Mouse (Mus musculus): Measurements from ENCODE around the gene Havcr2. TPM values are rescaled to one million over a fixed set of nuclear protein-coding genes. Genes with fewer than 3 reads are reported as not detected.

Havcr2 gene
- 0.45 to 0.78 TPM (median 0.60 TPM) in 4 replicates for total RNA-seq (2023)

GRCm38 (mm10) chr11:46454453-46455045 lies at the start of gene Havcr2:
Gene Havcr2 (plus strand): TSS chr11:46454935.

GRCm38 (mm10) chr11:46436760-46437458 lies 17.8 kb upstream of the Havcr2 start, which contains the start of gene Med7:
Gene Med7 (plus strand): TSS chr11:46436925.

GRCm38 (mm10) chr11:46523912-46524311 lies 69.2 kb downstream of the Havcr2 start, which contains the start of gene Gm12169:
Gene Gm12169 (plus strand): TSS chr11:46524212.

Other genes starting within 250 kb of the Havcr2 start
- not detected in 4 replicates for gene Fndc9, start 219.4 kb upstream of the Havcr2 start, total RNA-seq (2023)
- 174 to 195 TPM (median 181 TPM) in 4 replicates for gene Cyfip2, start 142.1 kb upstream of the Havcr2 start, total RNA-seq (2023)
- gene Itk, start 65.4 kb upstream of the Havcr2 start, total RNA-seq (2023), result 1.4 to 1.8 TPM (median 1.5 TPM) in 4 replicates
- gene Fam71b, start 58.4 kb upstream of the Havcr2 start, total RNA-seq (2023), result not detected in 4 replicates
- gene Med7, start 18.0 kb upstream of the Havcr2 start, total RNA-seq (2023), result 86.1 to 115 TPM (median 106 TPM) in 4 replicates
- not detected in 4 replicates for gene Gm12169, start 69.3 kb downstream of the Havcr2 start, total RNA-seq (2023)
- gene BC053393, start 116.6 kb downstream of the Havcr2 start, total RNA-seq (2023), result not detected in 4 replicates
- gene Dppa1, start 174.3 kb downstream of the Havcr2 start, total RNA-seq (2023), result not detected in 4 replicates